Mouse (Mus musculus) thymus, postnatal 4 days (tissue): ENCODE results near the gene Trpm4.
"Not testable (repeated sequence)": the region's sequence is repeated elsewhere in the genome, so short reads cannot be mapped to it uniquely, and the experiment has no call there.

Source experiments
- DNase-seq: peaks from one replicate; pipeline ENCODE4 v3.0.0; 2021

The Trpm4 gene

GRCm38 (mm10) chr7:45333431-45333982 is at the start of gene Trpm4:
Gene Trpm4 (minus strand): TSS chr7:45333780.
- DNase-seq = peak; percentile 93

- no peak for DNase-seq
Observed at GRCm38 (mm10) chr7:45376057-45376456, 42.5 kb upstream of the Trpm4 start.

GRCm38 (mm10) chr7:45374620-45375019 is 41.0 kb upstream of the Trpm4 start:
- DNase-seq = no peak

GRCm38 (mm10) chr7:45372371-45372770 is 38.8 kb upstream of the Trpm4 start:
- no peak for DNase-seq

- peak; percentile 97 for DNase-seq
Observed at GRCm38 (mm10) chr7:45370475-45371311, 37.1 kb upstream of the Trpm4 start, which contains the start of gene Lin7b. Gene Lin7b (minus strand): TSS chr7:45370583.

- no peak for DNase-seq
Observed at GRCm38 (mm10) chr7:45369836-45370474, 36.4 kb upstream of the Trpm4 start.

- no peak for DNase-seq
Observed at GRCm38 (mm10) chr7:45369022-45369745, 35.6 kb upstream of the Trpm4 start.

- DNase-seq = no peak
Observed at GRCm38 (mm10) chr7:45368178-45368577, 34.6 kb upstream of the Trpm4 start.

GRCm38 (mm10) chr7:45367020-45367880 is 33.7 kb upstream of the Trpm4 start:
- DNase-seq = peak; percentile 99

- no peak for DNase-seq
Observed at GRCm38 (mm10) chr7:45366652-45367019, 33.1 kb upstream of the Trpm4 start, which contains the start of gene Ppfia3. Gene Ppfia3 (minus strand): TSS chr7:45367019.

- no peak for DNase-seq
Observed at GRCm38 (mm10) chr7:45365742-45366651, 32.4 kb upstream of the Trpm4 start.

- no peak for DNase-seq
Observed at GRCm38 (mm10) chr7:45363983-45364382, 30.4 kb upstream of the Trpm4 start.

GRCm38 (mm10) chr7:45362801-45363200 is 29.2 kb upstream of the Trpm4 start:
- DNase-seq = peak; percentile 74

GRCm38 (mm10) chr7:45361243-45361804 is 27.7 kb upstream of the Trpm4 start:
- peak; percentile 85 for DNase-seq

- DNase-seq = no peak
Observed at GRCm38 (mm10) chr7:45360404-45361125, 27.0 kb upstream of the Trpm4 start.

GRCm38 (mm10) chr7:45359081-45359480 is 25.5 kb upstream of the Trpm4 start:
- not testable (repeated sequence) for DNase-seq

GRCm38 (mm10) chr7:45356087-45356486 is 22.5 kb upstream of the Trpm4 start:
- no peak for DNase-seq

- DNase-seq = no peak
Observed at GRCm38 (mm10) chr7:45355318-45356020, 21.9 kb upstream of the Trpm4 start.

GRCm38 (mm10) chr7:45353041-45353440 is 19.5 kb upstream of the Trpm4 start:
- no peak for DNase-seq
